Mouse (Mus musculus) inflammation-experienced regulatory T-cells (primary cell): ENCODE measurements around the gene Acsl1. TPM values are rescaled to one million over a fixed set of nuclear protein-coding genes. Genes with fewer than 3 reads are reported as not detected.

Experiments
- polyA plus RNA-seq, 2 experiments: library from polyadenylated mRNA; unstranded; fragments of 100-300 nt; shearing (Covaris generic); gene quantifications; one replicate each; pipeline ENCODE4 v1.2.1; 2017

Acsl1 gene
- 10 to 100 TPM; 17.9 to 19.9 TPM for polyA plus RNA-seq

DNA sequence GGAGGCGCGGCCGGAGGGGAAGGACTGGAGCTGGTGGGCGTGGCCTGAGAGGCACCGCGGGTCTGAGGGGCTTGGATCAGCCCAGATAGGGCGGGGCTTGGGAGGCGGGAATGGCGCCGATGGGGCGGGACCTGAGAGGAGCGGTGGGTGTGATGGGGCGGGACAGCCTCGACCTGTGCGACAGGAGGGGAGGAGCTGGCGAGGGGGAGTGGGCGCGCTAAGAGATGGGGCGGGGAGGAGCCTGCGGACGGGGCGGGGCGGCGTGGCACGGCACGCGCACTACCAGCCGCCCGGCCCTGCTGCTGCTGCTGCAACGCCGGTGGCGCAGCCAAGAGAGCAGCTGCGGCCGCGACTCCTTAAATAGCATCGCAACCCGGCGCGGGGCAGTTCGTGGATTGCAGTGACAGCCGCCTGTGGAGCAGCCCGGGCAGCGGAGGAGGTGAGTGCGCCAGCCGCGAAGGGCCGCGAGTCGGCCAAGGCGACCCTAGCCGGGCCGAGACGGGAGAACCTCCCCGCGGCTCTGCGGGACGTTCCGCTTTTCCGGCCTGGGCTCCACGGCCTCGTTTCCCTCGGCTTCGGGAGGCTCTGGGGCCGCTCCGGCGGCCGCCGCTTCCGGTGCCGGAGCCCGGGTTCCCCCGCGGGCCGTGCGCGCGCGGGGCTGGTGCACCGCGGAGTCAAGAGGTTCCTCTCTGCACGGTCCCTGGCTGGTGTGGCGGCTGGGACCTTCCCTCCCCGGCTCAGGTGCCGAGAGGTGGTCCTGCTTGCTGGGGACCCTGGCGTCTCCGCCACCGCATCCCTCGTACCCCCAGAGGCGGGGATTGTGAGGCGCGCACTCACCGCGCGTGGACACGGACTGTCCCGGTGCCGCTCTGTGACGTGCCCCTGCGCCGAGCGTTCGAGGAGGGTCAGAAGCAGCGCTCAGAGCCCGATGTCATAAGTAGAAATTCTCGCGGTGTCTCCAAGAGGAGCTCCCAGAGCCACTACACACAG lies at the start of gene Acsl1:
Acsl1 (plus strand) TSS at position 246 of the 990 bp plus-strand sequence.

DNA sequence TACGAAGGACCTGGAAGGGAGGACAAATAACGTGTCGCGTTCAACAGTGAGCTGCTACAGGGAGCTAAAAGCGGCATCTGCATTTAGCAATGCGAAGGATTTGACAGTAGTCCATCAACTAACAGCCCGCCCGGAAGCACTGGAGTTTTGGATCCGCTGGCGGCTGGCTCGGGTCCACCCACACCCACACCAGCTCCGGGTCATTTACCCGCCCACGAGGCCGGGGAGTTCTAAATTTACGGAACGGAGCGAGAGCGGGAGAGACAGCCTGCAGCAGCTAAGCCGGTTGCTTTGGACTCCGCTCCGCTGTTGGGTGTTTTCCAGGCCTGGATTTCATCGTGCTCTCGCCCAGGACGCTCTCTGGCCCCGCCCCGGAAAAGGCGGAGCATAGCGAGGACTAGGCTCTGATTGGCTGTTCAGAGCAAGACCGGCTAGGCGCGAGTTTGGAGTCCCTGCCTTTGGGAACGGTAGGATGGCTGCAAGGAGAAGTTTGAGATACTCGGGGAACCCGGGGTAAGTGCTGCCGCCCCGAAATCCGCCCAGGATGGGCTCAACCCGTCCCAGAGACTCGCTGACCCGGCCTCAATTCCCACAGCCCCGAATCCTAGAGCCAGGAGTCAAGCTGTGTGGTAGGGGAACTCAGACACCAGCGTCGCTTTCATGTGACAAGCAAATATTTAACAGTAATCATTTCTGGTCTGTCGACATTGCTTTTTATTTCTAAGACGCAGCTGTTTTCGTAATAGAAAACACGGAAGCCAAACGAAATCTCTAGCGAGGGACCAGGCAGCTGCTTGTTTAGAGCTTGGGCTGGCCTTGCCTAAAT lies 81.0 kb downstream of the Acsl1 start, which contains the start of gene Cenpu:
Cenpu (plus strand) TSS at position 414 of the 826 bp plus-strand sequence.

Other genes with a start within 250 kb of the Acsl1 start
- gene Helt, start 176.4 kb upstream of the Acsl1 start, polyA plus RNA-seq, result under 1 TPM in 1 of 2 experiments, not detected in 1; 0.87 TPM
- gene Cenpu, start 81.0 kb downstream of the Acsl1 start, polyA plus RNA-seq, result 1 to 10 TPM; 5.1 to 7.6 TPM
- gene Primpol, start 146.2 kb downstream of the Acsl1 start, polyA plus RNA-seq, result 10 to 100 TPM; 24.3 to 30.7 TPM
- gene Casp3, start 146.3 kb downstream of the Acsl1 start, polyA plus RNA-seq, result 10 to 100 TPM; 24.3 to 64.8 TPM